9 mouse cellular contexts compared by ENCODE assay signal in the genomic region with DNA sequence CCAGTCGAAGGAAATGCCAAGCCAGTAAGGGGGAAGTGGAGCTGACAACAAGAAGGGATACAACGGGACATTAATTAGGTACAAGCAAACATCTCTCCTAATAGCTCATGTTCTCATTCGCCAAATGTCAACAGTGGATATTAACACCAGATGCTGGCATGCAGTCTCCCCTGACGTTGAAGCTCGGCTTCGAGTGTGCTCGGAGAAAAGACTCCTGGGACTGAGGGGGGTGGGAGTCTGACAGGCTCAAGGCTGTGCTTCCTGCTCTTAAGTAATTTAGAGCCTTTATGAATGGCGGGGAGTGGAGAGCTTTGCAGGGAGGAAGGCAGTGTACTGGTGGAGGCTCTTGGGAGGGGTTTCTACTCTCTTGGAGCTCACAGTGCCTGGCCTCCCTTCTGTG.
DNase-seq lines count a peak whose midpoint lies in the region; ATAC-seq lines count a peak whose summit lies in the region.
"Had no signal": no experiment of that assay in that cellular context is flagged by ENCODE, and none has a peak within 500 bp of the region (broad histone marks: within the 10 kb centered on the region; RNA-seq: fewer than 3 reads in every experiment).

No protein-coding gene starts in this region.

- H3K27me3 ChIP-seq in midbrain, embryonic 14.5 days (ENCODE audit: control insufficient read depth, insufficient read depth, low read length), result no peaks in the 10 kb centered on the region

- no peaks in the 10 kb centered on the region for H3K36me3 ChIP-seq in midbrain, embryonic 14.5 days (ENCODE audit: control insufficient read depth, insufficient read depth, low read length)

- H3K9ac ChIP-seq in midbrain, embryonic 14.5 days (replicated peaks; ENCODE audit: low read length), result no peak overlapping the region
- H3K9ac ChIP-seq: liver, embryonic 14.5 days had no signal

- H3K9me3 ChIP-seq in midbrain, embryonic 14.5 days (ENCODE audit: control insufficient read depth, low read length), result no peaks in the 10 kb centered on the region

- no peak overlapping the region for H3K4me3 ChIP-seq in midbrain, embryonic 14.5 days (replicated peaks; ENCODE audit: low read depth, low read length)

- ATAC-seq in midbrain, embryonic 14.5 days (ENCODE audit: low FRiP score, low TSS enrichment), result no peak

- WGBS in midbrain, embryonic 14.5 days, result 23% methylated on average over 8 of the region's 8 CpGs

- DNase-seq in MN1 (ENCODE audit: low spot score), result peak; percentile 71
- DNase-seq in embryo, embryonic 11.5 days (ENCODE audit: low read depth, low spot score), result peak; percentile 57
- DNase-seq in heart, adult 8-10 months (ENCODE audit: low spot score), result peak; percentile 27
- peak; percentile 62 for DNase-seq in kidney, postnatal 10 days
- peak; percentile 67 for DNase-seq in midbrain, embryonic 14.5 days
- DNase-seq in cerebellum, adult 11 months, result no peak
- no peak for DNase-seq in right cerebral cortex, adult 18-20 months
- no peak for DNase-seq in thymus, postnatal 0 days (ENCODE audit: low spot score)

- H3K27ac ChIP-seq in midbrain, embryonic 14.5 days (replicated peaks; ENCODE audit: low read depth, low read length), result no peak overlapping the region; the same call in 1 of the 2 replicates
- H3K27ac ChIP-seq: liver, embryonic 14.5 days had no signal

- peaks cover 45% of the 10 kb centered on the region for H3K4me1 ChIP-seq in midbrain, embryonic 14.5 days (ENCODE audit: control insufficient read depth, insufficient read depth, low read length)

- no peak overlapping the region for H3K4me2 ChIP-seq in midbrain, embryonic 14.5 days (ENCODE audit: low read length)

Comparison
In these comparisons a context has a peak if more than half of its experiments do, and no peak if none do; other contexts are left out.
1. DNase-seq: peak in MN1 (single experiment), embryo, embryonic 11.5 days (single experiment), heart, adult 8-10 months (single experiment), kidney, postnatal 10 days (single experiment) and midbrain, embryonic 14.5 days (single experiment); none in cerebellum, adult 11 months (single experiment), right cerebral cortex, adult 18-20 months (single experiment) and thymus, postnatal 0 days (single experiment).